Mouse (Mus musculus) lung, embryonic 14.5 days (tissue): Measurements from ENCODE around the gene Slc4a10. TPM values are rescaled to one million over a fixed set of nuclear protein-coding genes. Genes with fewer than 3 reads are reported as not detected.

ENCODE experiments used
- ATAC-seq: fragments of 200-750 bp; cut with Nextera tagmentation; 2 replicates; pipeline ENCODE4 v1.8.0; 2017; ENCODE audit warnings: mild to moderate bottlenecking, moderate TSS enrichment, moderate library complexity; ENCODE audit not compliant: insufficient read depth
- DNase-seq: peaks from one replicate; pipeline ENCODE4 v3.0.0-alpha.2; 2015
- H3K27ac ChIP-seq: fragments of 300-500 bp; sonication (generic); 2 replicates; pipeline ENCODE4 v1.5.1; 2014; ENCODE audit warnings: low read depth, mild to moderate bottlenecking, moderate library complexity
- H3K27me3 ChIP-seq: fragments of 300-500 bp; sonication (generic); 2 replicates; pipeline ENCODE4 v1.6.1; 2014; ENCODE audit warnings: low read length, control low read depth; ENCODE audit not compliant: insufficient read depth
- H3K36me3 ChIP-seq: fragments of 300-500 bp; sonication (generic); 2 replicates; pipeline ENCODE4 v1.6.1; 2014; ENCODE audit warnings: control low read depth; ENCODE audit not compliant: insufficient read depth
- H3K4me1 ChIP-seq: fragments of 300-500 bp; sonication (generic); 2 replicates; pipeline ENCODE4 v1.6.1; 2014; ENCODE audit warnings: antibody characterized with exemption, control low read depth; ENCODE audit not compliant: insufficient read depth
- H3K4me2 ChIP-seq: fragments of 300-500 bp; sonication (generic); 2 replicates; pipeline ENCODE4 v1.6.1; 2014; ENCODE audit warnings: mild to moderate bottlenecking
- H3K4me3 ChIP-seq: fragments of 300-500 bp; sonication (generic); 2 replicates; pipeline ENCODE4 v1.5.1; 2014; ENCODE audit warnings: low read depth, low read length
- H3K9ac ChIP-seq: fragments of 300-500 bp; sonication (generic); 2 replicates; pipeline ENCODE4 v1.6.1; 2014
- H3K9me3 ChIP-seq: fragments of 300-500 bp; sonication (generic); 2 replicates; pipeline ENCODE4 v1.6.1; 2016; ENCODE audit warnings: low read depth, low read length, control low read depth
- CTCF ChIP-seq: IDR thresholded peaks from 2 replicates; pipeline ENCODE4 v1.5.1; 2016; ENCODE audit warnings: antibody characterized with exemption, low read depth
- WGBS: fragments of 180-500 bp; shearing (Covaris S2); extraction: QIAGEN DNeasy Blood & Tissue Kit; methylation state at CpG from one replicate; pipeline ENCODE4 v1.1.7; 2014; 5-methylcytosine and 5-hydroxymethylcytosine counted together
- polyA plus RNA-seq: library from polyadenylated mRNA; unstranded; fragments of >200 nt; fragmentation: Nextera tagmentation; extraction: Ambion mirVana; gene quantifications from 2 replicates; pipeline ENCODE4 v1.2.1, GENCODE M21; 2014

Slc4a10 gene
- polyA plus RNA-seq, 1 experiment from 2014 or later, result 0.16 TPM

DNA sequence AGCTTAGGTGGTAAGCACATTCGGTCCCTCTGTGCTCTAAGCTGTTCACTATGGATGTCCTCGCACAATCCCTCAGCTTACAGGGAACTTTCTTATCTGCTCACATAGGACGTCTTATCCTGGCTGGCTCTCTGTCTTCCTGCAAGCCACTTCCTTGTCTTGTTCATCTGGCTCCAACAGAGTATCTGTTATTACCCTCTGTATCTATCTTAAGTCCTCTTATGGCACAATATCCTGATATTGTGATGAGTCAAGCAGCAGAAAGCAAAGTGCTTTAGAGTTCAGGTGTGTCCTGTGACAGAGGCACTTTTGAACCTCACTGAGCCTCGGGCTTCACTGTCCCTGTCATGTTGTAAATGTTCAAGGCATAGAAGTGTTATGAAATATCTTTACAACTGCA, 317.3 kb downstream of the Slc4a10 start:
- no peak for TF ChIP-seq CTCF
- WGBS, result 69% methylated on average over 4 of the region's 4 CpGs
- Histone ChIP-seq H3K4me2 (no peak overlapping the region), H3K36me3 (no peaks in the 10 kb centered on the region), H3K27ac (no peak overlapping the region), H3K4me1 (no peaks in the 10 kb centered on the region), H3K27me3 (no peaks in the 10 kb centered on the region), H3K4me3 (no peak overlapping the region), H3K9ac (no peak overlapping the region), H3K9me3 (no peaks in the 10 kb centered on the region)
- DNase-seq, result no peak
- ATAC-seq, result no peak

DNA sequence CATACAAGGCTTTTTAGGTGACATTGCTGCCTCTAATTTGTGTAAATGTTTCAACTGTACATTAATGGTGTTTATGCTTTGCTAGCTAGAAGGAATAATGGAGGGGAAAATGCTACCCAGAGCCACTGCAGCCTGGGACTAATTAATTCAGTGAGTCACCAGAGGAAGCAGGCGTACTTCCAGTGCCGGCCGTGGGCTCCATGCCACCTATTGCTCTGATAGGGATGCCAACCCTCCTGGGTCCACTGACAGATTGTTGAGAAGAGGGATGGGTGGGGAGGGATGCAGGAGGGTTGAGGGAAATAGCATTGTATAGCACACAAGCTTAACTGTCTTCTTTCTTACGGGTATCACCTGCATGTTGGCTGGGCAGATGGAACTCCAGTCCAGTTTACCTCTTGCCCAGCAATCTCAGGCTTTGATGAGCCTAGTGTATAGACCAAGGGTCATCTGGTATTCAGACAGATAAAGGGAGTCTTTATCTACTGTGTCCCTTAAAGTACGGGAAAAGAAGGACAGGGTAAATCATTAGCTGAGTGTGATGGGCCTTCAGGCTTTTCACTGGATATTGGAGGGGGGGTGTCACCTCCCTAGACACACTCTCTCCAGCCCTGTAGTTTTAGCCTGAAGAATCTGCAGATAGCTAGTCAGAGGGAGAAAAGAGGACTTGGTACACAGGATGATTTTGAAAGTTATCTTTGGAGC, 322.2 kb downstream of the Slc4a10 start:
- Histone ChIP-seq H3K9ac (no peak overlapping the region), H3K4me2 (no peak overlapping the region), H3K36me3 (no peaks in the 10 kb centered on the region), H3K9me3 (no peaks in the 10 kb centered on the region), H3K4me3 (no peak overlapping the region), H3K27me3 (no peaks in the 10 kb centered on the region), H3K4me1 (no peaks in the 10 kb centered on the region), H3K27ac (no peak overlapping the region)
- no peak for TF ChIP-seq CTCF
- WGBS, result 63% methylated on average over 5 of the region's 5 CpGs
- DNase-seq (no peak), ATAC-seq (no peak)

DNA sequence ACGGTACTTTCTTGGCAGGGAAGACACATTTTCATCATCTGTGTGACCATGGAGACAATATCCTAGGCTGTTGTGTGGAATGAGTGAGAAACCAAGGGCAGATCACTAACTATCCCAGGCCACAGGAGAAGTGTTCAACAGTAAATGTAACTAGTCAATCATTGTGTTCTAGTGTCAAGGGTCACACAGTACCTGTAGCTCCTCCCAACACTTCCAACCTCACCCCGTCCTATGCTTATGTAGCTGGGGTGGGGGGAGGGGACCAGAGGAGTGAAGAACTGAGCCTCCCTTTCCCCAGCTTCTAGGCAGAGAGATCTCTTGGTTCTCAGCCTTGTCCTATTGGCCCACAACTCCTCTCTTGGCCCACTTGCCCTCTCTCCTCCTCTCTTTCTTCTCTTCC, 323.8 kb downstream of the Slc4a10 start:
- H3K9ac ChIP-seq, result no peak overlapping the region
- no peaks in the 10 kb centered on the region for H3K9me3 ChIP-seq
- DNase-seq, result no peak
- H3K4me3 ChIP-seq, result no peak overlapping the region
- H3K4me2 ChIP-seq, result no peak overlapping the region
- WGBS, result 67% methylated on average over 2 of the region's 2 CpGs
- no peaks in the 10 kb centered on the region for H3K4me1 ChIP-seq
- no peaks in the 10 kb centered on the region for H3K36me3 ChIP-seq
- H3K27ac ChIP-seq, result no peak overlapping the region
- TF ChIP-seq CTCF, result no peak
- no peak for ATAC-seq
- no peaks in the 10 kb centered on the region for H3K27me3 ChIP-seq

DNA sequence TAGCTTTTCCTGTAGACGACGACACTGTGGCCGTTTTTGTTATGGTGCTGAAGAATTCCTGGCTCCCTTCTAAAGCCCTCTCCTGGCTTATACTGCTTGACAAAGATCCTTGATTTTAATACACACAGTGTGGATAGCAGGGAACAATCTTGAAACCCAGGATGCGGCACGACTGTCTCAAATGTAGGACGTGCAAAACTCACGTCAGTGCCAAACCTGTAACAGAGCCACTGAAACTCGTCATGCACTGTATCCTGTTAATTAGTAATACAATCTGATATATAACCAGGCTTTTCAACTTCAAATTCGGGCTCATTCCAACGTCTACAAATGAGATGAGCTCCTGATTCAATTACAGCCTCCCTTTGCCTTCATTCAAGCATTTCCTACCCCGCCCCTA, 327.4 kb downstream of the Slc4a10 start:
- DNase-seq (no peak), ATAC-seq (no peak)
- Histone ChIP-seq H3K4me1 (no peaks in the 10 kb centered on the region), H3K4me3 (no peak overlapping the region), H3K9me3 (no peaks in the 10 kb centered on the region), H3K4me2 (no peak overlapping the region), H3K27ac (no peak overlapping the region), H3K27me3 (no peaks in the 10 kb centered on the region), H3K36me3 (no peaks in the 10 kb centered on the region), H3K9ac (no peak overlapping the region)
- WGBS, result 81% methylated on average over 11 of the region's 11 CpGs
- no peak for TF ChIP-seq CTCF

Other genes with a start within 250 kb of the Slc4a10 start
- gene Tbr1, start 243.5 kb upstream of the Slc4a10 start, polyA plus RNA-seq, result 0.16 and 0.20 TPM in 2 replicates